Mouse (Mus musculus): ENCODE measurements at regions not wholly inside any gene's neighbourhood (a gene's known extent, or its start where the extent isn't known, plus 50 kb on each side); places are given as distances from the start of the nearest gene placed in this dataset.

DNA sequence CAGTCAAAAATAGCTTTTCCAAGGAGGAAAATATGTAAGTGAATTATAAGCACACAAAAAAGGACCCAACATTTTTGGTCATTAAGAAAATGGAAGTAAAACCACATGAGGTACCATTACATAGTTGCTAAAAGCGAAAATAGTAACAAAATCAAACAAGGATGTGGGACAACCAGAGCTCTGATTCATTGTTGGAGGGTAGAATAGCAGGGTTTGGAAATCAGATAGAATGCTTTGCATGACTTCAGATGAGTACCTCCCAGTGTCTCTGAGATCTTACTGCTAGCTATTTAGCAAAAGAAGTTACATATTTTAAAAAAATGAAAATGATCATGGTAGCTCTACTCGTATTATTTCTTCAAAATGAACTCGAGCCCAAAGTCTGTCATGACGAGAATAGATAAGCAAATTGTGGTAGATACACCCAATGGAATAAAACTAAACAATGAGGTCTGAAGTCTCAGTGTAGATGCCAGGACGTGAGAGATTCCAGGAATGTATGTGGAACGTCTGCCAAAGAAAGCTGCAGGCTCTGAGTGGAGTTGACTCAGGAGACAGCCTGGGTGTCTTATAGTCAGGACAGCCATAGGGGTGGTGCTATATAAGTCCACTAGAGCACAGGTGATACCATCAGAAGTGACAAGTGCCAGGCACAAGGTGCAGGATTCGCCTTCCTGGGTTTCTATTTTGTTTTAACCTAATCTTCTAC lies 113.2 kb upstream of the Pbx1 start:
- Histone ChIP-seq H3K4me1 (no peaks in the 10 kb centered on the region), H3K27ac (replicated peaks) (no peak overlapping the region), H3K4me2 (no peak overlapping the region), H3K9ac (replicated peaks) (no peak overlapping the region), H3K4me3 (replicated peaks) (no peak overlapping the region), H3K36me3 (no peaks in the 10 kb centered on the region), H3K9me3 (replicated peaks) (no peaks in the 10 kb centered on the region), H3K27me3 (replicated peaks) (no peaks in the 10 kb centered on the region)
- no peak for ATAC-seq (ENCODE audit: low FRiP score)
- 83% methylated on average over 7 of the region's 7 CpGs for WGBS

DNA sequence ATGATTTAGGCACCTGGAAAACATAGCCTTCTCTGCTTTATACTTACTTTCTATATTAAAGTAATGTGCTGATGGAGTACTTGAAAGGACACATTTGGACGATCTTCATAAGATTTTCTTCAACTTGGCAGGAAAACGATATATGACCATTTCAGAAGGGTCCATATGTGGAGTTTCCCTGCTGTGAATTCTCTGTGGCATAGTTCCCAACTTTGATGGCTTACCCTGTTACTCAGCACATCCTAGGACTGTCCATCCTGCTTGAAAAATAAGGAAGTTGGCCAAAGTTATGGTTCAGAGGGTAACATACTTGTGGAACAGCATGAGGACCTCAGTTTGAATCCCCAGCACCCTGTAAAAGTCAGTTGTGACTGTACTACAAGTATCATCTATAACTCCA lies 109.2 kb upstream of the Pbx1 start:
- 89% methylated on average over 2 of the region's 2 CpGs for WGBS

GRCm38 (mm10) chr1:168518087-168518486 lies 86.0 kb upstream of the Pbx1 start:
- no peaks in the 10 kb centered on the region for H3K27me3 ChIP-seq (replicated peaks)
- no peak for ATAC-seq (ENCODE audit: low FRiP score)

More for the DNA sequence above, 109.2 kb upstream of the Pbx1 start:
- H3K36me3 ChIP-seq: no peaks in the 10 kb centered on the region
- no peaks in the 10 kb centered on the region for H3K9me3 ChIP-seq (replicated peaks)
- no peaks in the 10 kb centered on the region for H3K27me3 ChIP-seq (replicated peaks)
- no peak overlapping the region for H3K4me2 ChIP-seq
- H3K4me1 ChIP-seq: no peaks in the 10 kb centered on the region
- ATAC-seq (ENCODE audit: low FRiP score): no peak
- no peak overlapping the region for H3K9ac ChIP-seq (replicated peaks)
- H3K4me3 ChIP-seq (replicated peaks): no peak overlapping the region
- H3K27ac ChIP-seq (replicated peaks): no peak overlapping the region

DNA sequence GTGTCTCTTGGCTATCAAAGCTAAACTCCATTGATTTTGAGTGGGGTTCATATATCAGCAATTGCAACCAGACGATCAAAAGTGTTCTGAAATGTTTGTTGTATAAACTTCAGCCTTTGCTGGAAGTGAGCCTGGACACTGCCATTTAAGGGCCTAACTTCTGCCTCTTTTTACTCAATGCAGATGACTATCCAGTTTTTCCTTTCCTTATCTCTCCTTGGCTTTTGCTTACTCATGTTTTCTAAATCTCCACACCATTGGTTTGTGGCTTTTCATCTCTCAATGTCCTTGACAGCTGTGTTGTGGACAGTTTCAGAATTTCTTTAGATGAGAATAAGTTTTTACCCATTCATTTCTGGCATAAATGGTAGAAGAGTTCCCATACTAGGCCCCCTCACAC lies 74.3 kb upstream of the Pbx1 start:
- Histone ChIP-seq H3K36me3 (no peaks in the 10 kb centered on the region), H3K9ac (replicated peaks) (no peak overlapping the region), H3K4me3 (replicated peaks) (no peak overlapping the region), H3K27ac (replicated peaks) (no peak overlapping the region), H3K27me3 (replicated peaks) (no peaks in the 10 kb centered on the region), H3K4me1 (no peaks in the 10 kb centered on the region), H3K9me3 (replicated peaks) (no peaks in the 10 kb centered on the region), H3K4me2 (no peak overlapping the region)
- WGBS: 82% methylated on average over 1 of the region's 1 CpGs
- no peak for ATAC-seq (ENCODE audit: low FRiP score)

More at GRCm38 (mm10) chr1:168518087-168518486, 86.0 kb upstream of the Pbx1 start:
- Histone ChIP-seq H3K9me3 (replicated peaks) (no peaks in the 10 kb centered on the region), H3K4me2 (no peak overlapping the region), H3K9ac (replicated peaks) (no peak overlapping the region), H3K36me3 (no peaks in the 10 kb centered on the region), H3K27ac (replicated peaks) (no peak overlapping the region), H3K4me1 (no peaks in the 10 kb centered on the region), H3K4me3 (replicated peaks) (no peak overlapping the region)
- WGBS: 83% methylated on average over 6 of the region's 6 CpGs

DNA sequence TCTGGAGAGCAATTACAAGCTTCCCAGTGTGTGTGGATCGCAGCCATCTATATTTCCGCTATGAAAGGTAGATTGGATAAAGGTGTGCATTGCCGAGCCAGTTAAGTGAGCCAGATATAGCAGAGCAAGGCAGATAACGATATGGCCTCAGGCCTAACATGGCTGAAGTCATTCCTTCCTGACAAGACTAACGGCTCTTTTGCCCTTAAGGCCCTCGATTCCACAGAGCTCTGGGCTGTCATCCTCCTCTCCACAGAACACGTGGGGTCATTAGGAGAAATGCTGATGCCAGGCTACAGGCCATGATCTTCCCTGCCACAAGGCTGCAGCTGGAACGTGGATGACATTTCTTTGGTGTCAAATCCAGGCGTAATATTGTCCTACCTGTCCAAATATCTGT lies 72.7 kb upstream of the Pbx1 start:
- H3K4me2 ChIP-seq: no peak overlapping the region
- no peak for ATAC-seq (ENCODE audit: low FRiP score)
- H3K4me3 ChIP-seq (replicated peaks): no peak overlapping the region
- no peaks in the 10 kb centered on the region for H3K36me3 ChIP-seq
- no peak overlapping the region for H3K9ac ChIP-seq (replicated peaks)
- H3K9me3 ChIP-seq (replicated peaks): no peaks in the 10 kb centered on the region
- no peaks in the 10 kb centered on the region for H3K4me1 ChIP-seq
- H3K27ac ChIP-seq (replicated peaks): no peak overlapping the region
- WGBS: 73% methylated on average over 9 of the region's 9 CpGs
- H3K27me3 ChIP-seq (replicated peaks): no peaks in the 10 kb centered on the region

DNA sequence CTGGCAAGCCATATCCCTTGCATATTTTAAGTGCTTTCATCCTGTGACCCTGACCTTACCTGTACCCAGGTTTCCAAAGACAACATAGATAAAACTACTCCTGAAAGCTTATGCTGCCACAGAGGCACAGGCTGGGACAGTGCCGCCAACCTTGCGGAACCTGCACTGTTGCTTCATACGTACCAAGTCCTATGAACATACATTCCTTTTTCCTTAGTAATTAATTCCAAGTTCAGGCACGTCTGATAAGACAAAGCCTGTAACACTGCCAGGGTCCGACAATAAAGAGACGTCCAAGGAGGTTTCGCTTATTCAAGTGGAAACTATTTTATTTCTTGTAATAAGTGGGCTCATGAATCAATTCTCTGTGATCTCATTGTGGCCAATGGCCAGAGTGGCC lies 70.2 kb upstream of the Pbx1 start:
- no peak for ATAC-seq (ENCODE audit: low FRiP score)

GRCm38 (mm10) chr1:168501375-168502169 lies 69.5 kb upstream of the Pbx1 start:
- Histone ChIP-seq H3K4me3 (replicated peaks) (no peak overlapping the region), H3K4me2 (no peak overlapping the region), H3K4me1 (0 out of 2 replicates have a peak, but pooled peaks cover under 1% of the 10 kb centered on the region), H3K36me3 (no peaks in the 10 kb centered on the region), H3K9ac (replicated peaks) (no peak overlapping the region), H3K9me3 (replicated peaks) (no peaks in the 10 kb centered on the region), H3K27me3 (replicated peaks) (no peaks in the 10 kb centered on the region), H3K27ac (replicated peaks) (no peak overlapping the region)
- 43% methylated on average over 4 of the region's 4 CpGs for WGBS
- ATAC-seq (ENCODE audit: low FRiP score): no peak

More for the DNA sequence above, 70.2 kb upstream of the Pbx1 start:
- Histone ChIP-seq H3K4me3 (replicated peaks) (no peak overlapping the region), H3K36me3 (no peaks in the 10 kb centered on the region), H3K9me3 (replicated peaks) (no peaks in the 10 kb centered on the region), H3K9ac (replicated peaks) (no peak overlapping the region), H3K4me2 (no peak overlapping the region), H3K27ac (replicated peaks) (no peak overlapping the region), H3K4me1 (no peaks in the 10 kb centered on the region), H3K27me3 (replicated peaks) (no peaks in the 10 kb centered on the region)
- 27% methylated on average over 7 of the region's 7 CpGs for WGBS

DNA sequence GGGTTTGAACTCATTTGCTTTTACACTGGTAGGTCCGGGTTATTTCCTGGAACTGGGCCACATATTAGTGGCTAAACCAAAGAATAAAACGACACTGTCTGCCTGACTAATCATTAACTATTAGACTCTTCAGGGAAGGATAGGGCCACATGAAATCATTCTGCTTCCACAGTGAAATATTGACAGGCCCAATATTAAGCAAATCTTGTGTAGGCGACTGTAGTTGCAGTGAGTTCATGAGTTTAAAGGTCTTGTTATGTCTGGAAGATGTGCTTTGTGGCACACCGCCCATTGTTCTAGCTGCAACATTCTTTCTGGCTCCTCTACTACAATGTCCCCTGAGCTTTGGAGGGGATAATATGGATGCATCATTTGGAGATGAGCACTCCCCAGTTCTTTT lies 65.7 kb upstream of the Pbx1 start:
- Histone ChIP-seq H3K4me1 (peaks cover 10% of the 10 kb centered on the region), H3K4me3 (replicated peaks) (no peak overlapping the region), H3K4me2 (no peak overlapping the region), H3K27ac (replicated peaks) (no peak overlapping the region), H3K36me3 (no peaks in the 10 kb centered on the region), H3K27me3 (replicated peaks) (no peaks in the 10 kb centered on the region), H3K9ac (replicated peaks) (no peak overlapping the region), H3K9me3 (replicated peaks) (no peaks in the 10 kb centered on the region)
- ATAC-seq (ENCODE audit: low FRiP score): no peak
- 80% methylated on average over 4 of the region's 4 CpGs for WGBS

DNA sequence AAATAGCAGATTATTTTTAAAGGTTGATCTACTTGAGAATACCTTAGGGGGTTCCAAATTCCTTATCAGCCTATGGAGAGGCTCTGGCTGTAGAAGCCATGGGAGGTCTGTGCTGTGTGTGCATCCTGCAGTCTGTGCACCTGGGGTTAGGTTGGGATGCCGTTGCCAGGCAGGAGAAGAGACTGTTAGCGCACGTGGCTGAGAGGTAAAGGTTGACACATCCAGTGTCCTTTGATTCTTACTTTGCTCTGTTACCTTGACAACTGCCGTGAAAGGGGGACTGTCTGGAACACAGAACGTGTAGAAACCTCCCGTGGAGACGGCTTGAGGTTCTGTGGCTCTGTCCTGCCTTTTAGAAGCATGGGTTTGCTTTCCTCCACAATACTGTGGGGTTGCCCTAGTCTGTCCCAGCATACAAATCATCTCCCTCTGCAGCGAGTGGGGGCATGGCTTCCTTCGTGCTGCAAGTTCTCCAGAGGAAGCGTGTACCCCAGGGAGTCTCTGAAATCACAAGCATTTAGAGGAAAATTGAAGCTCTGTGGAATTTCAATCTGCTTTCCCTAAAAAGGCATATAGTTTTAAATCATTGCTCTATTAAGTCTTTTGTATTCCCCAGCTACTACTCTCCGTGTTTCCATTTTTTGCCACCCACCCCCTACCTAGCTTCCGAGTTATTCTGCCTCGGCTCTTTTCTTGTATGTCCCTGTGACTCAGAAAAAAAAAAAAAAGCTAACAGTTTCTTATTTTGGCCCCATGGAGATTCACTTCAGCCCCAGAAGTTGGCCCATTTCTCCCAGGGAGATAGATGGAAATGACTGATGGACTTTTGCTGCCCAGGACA lies 63.8 kb upstream of the Pbx1 start:
- Histone ChIP-seq H3K9ac (replicated peaks) (no peak overlapping the region), H3K27me3 (replicated peaks) (no peaks in the 10 kb centered on the region), H3K9me3 (replicated peaks) (no peaks in the 10 kb centered on the region), H3K36me3 (no peaks in the 10 kb centered on the region), H3K27ac (replicated peaks) (no peak overlapping the region), H3K4me3 (replicated peaks) (no peak overlapping the region), H3K4me2 (peak overlapping the region; percentile 39; the same call in 1 of the 2 replicates), H3K4me1 (peaks cover 10% of the 10 kb centered on the region)
- 33% methylated on average over 13 of the region's 13 CpGs for WGBS
- ATAC-seq (ENCODE audit: low FRiP score): no peak

GRCm38 (mm10) chr1:168487492-168487891 lies 55.4 kb upstream of the Pbx1 start:
- H3K4me3 ChIP-seq (replicated peaks): no peak overlapping the region
- H3K4me2 ChIP-seq: no peak overlapping the region
- H3K9ac ChIP-seq (replicated peaks): no peak overlapping the region
- no peak for ATAC-seq (ENCODE audit: low FRiP score)
- no peaks in the 10 kb centered on the region for H3K9me3 ChIP-seq (replicated peaks)
- no peak overlapping the region for H3K27ac ChIP-seq (replicated peaks)
- H3K4me1 ChIP-seq: no peaks in the 10 kb centered on the region
- WGBS: 69% methylated on average over 7 of the region's 7 CpGs
- H3K27me3 ChIP-seq (replicated peaks): no peaks in the 10 kb centered on the region
- no peaks in the 10 kb centered on the region for H3K36me3 ChIP-seq

DNA sequence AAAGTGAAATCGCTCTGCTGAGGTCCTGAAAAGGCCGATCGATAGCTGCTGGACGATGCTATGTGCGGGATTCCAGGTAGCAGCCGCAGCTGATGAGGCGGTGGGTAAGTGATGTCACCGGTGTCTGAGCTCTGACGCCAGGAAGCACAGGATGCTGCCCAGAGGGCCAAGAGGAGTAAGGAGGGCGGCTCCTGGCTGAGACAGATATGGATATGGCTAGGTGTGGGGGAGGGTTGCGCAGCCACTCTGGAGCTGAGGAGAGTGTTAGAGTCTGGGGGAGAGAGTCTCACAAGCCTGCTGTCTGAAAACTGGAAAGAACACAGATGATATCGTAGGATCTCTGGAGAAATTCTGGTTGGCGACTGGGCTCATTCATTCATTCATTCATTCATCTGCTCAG lies 51.6 kb upstream of the Pbx1 start:
- H3K9me3 ChIP-seq (replicated peaks): no peaks in the 10 kb centered on the region
- no peak overlapping the region for H3K4me2 ChIP-seq
- no peaks in the 10 kb centered on the region for H3K27me3 ChIP-seq (replicated peaks)
- no peaks in the 10 kb centered on the region for H3K36me3 ChIP-seq
- no peaks in the 10 kb centered on the region for H3K4me1 ChIP-seq
- ATAC-seq (ENCODE audit: low FRiP score): no peak
- H3K27ac ChIP-seq (replicated peaks): no peak overlapping the region
- 80% methylated on average over 13 of the region's 13 CpGs for WGBS
- H3K9ac ChIP-seq (replicated peaks): no peak overlapping the region
- no peak overlapping the region for H3K4me3 ChIP-seq (replicated peaks)

Data from neural tube, embryonic 15.5 days (tissue).